In genomic region chr4:76802708-76803107, GRCm38 (mm10) we compare ENCODE assay signal across 20 mouse cellular contexts.
DNase-seq lines count a peak whose midpoint lies in the region; TF ChIP-seq lines count a peak whose summit lies in the region.
"Had no signal": no experiment of that assay in that cellular context is flagged by ENCODE, and none has a peak within 500 bp of the region (broad histone marks: within the 10 kb centered on the region; RNA-seq: fewer than 3 reads in every experiment).

No protein-coding gene starts in this region.

- H3K4me1 ChIP-seq in lung, adult 2 months (ENCODE audit: control insufficient read depth, insufficient read depth, low read length) = no peaks in the 10 kb centered on the region
- H3K4me1 ChIP-seq: lung, embryonic 15.5 days had no signal

- H3K4me3 ChIP-seq in gastrocnemius, adult 2 months = no peak overlapping the region
- no peak overlapping the region for H3K4me3 ChIP-seq in lung, adult 2 months (replicated peaks; ENCODE audit: extremely low read depth, low read depth, low read length)
- H3K4me3 ChIP-seq: embryonic facial prominence, embryonic 15.5 days; heart, adult 2 months; kidney, embryonic 15.5 days; lung, embryonic 15.5 days; midbrain, embryonic 12.5 days; neural tube, embryonic 13.5 days had no signal

- DNase-seq in cerebellum, postnatal 10 days = peak; percentile 40 to 59
- no peak for DNase-seq in cerebellum, adult 9-10 months
- peak; percentile 10 for DNase-seq in gastrocnemius, postnatal 14 days
- no peak for DNase-seq in gastrocnemius, adult 2 months
- DNase-seq in lung, postnatal 10 days = peak; percentile 10
- no peak for DNase-seq in lung, adult 2 months
- DNase-seq in layer of hippocampus, postnatal 10 days (ENCODE audit: low spot score in 2 of 2) = peak; percentile 34 to 37
- DNase-seq in MN1 (ENCODE audit: low spot score) = no peak
- DNase-seq: adrenal gland, postnatal 36 days; cerebellum, adult 8-10 months; heart, adult 2 months; heart, postnatal 4 days; kidney, postnatal 4 days; right cerebral cortex, adult 18-20 months; thymus, postnatal 36 days had no signal

- TF ChIP-seq CTCF in gastrocnemius, adult 2 months (IDR thresholded peaks at IDR 0.05) = no peak
- TF ChIP-seq CTCF in lung, adult 2 months (IDR thresholded peaks at IDR 0.05; ENCODE audit: insufficient read depth, low read length) = no peak

- intact Hi-C loops in gastrocnemius, postnatal 14 days (cut with DNase I; ENCODE audit: low total_unique reads) = no loop called here
- intact Hi-C loops in gastrocnemius, adult 2 months (cut with DNase I) = no loop called here

- TF ChIP-seq POLR2A in lung, adult 2 months (IDR thresholded peaks at IDR 0.05; ENCODE audit: borderline replicate concordance, extremely low read depth, low read depth, low read length) = no peak

- no peak overlapping the region for H3K27ac ChIP-seq in gastrocnemius, adult 2 months
- H3K27ac ChIP-seq: embryonic facial prominence, embryonic 15.5 days; heart, adult 2 months; kidney, embryonic 15.5 days; lung, embryonic 15.5 days; midbrain, embryonic 12.5 days; neural tube, embryonic 13.5 days had no signal

- WGBS in lung, adult 2 months = 64% methylated on average over 4 of the region's 4 CpGs

Comparison
In these comparisons a context has a peak if more than half of its experiments do, and no peak if none do; other contexts are left out.
1. DNase-seq: peak in cerebellum, postnatal 10 days (2 of 2), gastrocnemius, postnatal 14 days (single experiment), lung, postnatal 10 days (single experiment) and layer of hippocampus, postnatal 10 days (2 of 2); none in cerebellum, adult 9-10 months (single experiment), gastrocnemius, adult 2 months (single experiment), lung, adult 2 months (single experiment) and MN1 (single experiment).